Mouse (Mus musculus) thymus, postnatal 10 days (tissue): ENCODE results near the gene Sclt1.
"Not testable (repeated sequence)": the region's sequence is repeated elsewhere in the genome, so short reads cannot be mapped to it uniquely, and the experiment has no call there.

Experiments used
- DNase-seq, 2 experiments: peaks; one replicate each; pipeline ENCODE4 v3.0.0; 2021; ENCODE audit warnings: low spot score in 2 of 2

Sclt1 gene

GRCm38 (mm10) chr3:41742278-41742934 lies at the start of gene Sclt1, which contains the start of gene D3Ertd751e:
Sclt1 (minus strand) TSS chr3:41742514.
D3Ertd751e (plus strand) TSS chr3:41742611.
- DNase-seq = peak; percentile 93 to 95

DNA sequence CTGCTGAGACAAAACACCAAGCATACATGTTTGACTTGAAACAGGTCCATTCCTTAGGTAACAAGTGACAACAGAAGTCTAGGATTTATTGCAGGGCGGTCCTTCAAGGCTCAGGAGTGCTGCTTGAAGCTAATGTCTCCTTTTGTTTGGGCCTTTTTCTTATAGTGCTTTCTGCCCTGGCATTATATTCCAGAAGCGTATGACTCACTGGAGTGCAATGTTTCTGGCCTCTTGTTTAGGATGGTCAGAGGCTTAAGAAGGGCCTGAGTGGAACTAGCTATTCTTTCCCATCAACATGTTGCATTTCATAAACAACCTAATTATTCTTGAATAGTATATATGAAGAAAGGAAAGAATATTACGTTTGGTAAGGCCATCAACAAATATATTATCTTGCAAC lies 19.8 kb upstream of the Sclt1 start:
- no peak for DNase-seq

DNA sequence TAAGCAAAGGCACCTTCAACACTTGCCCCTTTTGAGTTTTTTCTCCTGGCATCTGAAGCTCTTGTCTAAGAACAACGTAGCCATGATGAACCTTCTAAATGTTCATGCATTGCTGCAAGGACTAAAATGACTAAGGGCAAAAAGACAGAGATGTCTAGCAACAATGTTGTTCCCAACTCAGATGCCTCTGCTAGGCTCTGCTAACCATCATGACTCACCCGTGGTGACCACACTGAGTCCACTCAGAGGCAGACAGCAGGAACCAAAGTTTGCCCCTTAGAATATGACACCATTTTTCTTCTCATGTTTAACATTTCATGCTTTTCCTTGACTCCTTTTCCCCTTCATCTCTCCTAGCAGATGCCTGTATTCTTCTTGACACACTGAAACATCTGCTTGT lies 12.2 kb upstream of the Sclt1 start:
- DNase-seq = no peak

GRCm38 (mm10) chr3:41743436-41743835 lies 1.1 kb upstream of the Sclt1 start:
- DNase-seq = peak; percentile 6 to 14

DNA sequence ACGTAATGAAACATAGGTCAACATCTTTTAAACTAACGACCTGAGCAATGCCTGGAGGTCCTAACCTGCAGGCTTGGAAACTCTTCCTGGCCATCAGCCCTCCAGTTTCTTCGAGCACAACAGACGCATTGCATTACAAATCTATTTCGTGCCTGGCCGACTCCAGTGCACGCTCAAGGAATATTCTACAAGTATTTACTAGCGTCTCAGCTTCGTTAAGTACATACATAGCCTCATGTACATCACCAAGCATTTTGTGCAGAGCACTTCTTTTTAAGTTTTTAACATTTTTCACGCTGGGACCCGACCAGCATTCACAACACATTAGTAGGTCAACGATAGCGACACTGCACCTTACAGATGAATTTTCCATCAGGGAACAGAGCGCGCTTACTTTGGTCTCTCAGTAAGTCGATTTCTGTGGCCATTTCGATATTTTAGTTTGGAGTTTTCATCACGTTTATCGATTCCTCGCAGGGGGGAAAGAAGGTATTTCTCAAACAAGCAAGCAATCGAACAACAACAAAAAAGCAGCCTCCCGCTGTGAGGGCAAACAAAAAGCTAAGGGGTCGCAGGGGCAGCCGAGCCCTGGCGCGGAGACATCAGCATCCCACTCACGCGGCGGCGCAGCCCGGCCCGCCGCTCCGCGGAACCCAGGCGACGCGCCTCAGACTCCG lies 575 bp downstream of the Sclt1 start:
- DNase-seq = no peak

GRCm38 (mm10) chr3:41695681-41696080 lies 46.6 kb downstream of the Sclt1 start:
- no peak for DNase-seq

DNA sequence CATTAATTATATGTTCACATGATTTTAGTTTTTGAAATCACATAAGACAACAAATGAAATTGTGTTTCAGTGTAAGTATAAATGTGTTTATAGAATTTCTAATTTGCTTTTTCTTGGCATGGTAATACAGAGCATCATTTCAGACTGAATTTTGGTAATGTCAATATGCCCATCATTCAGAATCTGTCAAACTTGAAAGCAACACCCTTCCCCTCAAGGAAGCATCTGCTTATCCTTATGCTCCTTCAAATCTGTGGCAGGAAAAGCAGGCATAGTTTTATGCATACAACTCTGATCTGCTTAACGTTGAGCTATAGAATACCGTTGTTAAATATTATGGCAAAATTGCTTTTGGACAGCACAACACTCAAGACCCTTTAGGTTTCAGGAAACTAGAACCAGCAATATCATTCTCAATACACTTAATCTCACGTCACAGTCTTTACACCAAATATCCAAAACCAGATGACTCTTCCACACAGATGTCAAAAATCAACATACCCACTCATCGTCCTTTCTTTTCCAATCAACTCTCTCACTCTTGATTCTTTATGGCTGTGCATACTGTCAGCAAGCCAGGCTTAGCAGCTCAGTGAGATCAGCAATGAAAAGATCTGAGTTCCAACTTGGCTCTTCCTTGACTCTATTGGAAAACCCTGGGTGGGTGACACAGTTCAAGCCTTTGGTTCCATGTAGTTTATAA lies 49.7 kb downstream of the Sclt1 start:
- DNase-seq = no peak

GRCm38 (mm10) chr3:41690114-41690640 lies 52.1 kb downstream of the Sclt1 start:
- not testable (repeated sequence) for DNase-seq

GRCm38 (mm10) chr3:41686396-41686795 lies 55.9 kb downstream of the Sclt1 start:
- no peak for DNase-seq

DNA sequence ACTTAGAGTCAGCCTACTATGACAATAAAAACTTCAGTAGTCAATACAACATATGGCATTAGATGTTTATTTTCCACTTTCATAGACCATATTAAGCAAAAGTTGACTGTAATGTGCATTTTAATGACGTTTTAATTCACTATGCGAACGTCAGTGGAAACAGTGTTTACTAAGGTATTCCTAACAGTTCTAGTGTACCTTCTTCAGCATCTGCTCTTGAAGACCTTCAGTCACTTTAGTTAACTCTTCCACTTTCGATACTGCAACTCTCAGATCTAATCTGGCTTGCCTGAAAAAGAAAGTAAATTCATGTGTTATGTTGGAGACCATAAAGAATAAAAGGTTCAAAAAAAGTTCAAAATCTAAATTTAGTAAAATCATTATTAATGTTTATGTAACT lies 60.2 kb downstream of the Sclt1 start:
- no peak for DNase-seq

DNA sequence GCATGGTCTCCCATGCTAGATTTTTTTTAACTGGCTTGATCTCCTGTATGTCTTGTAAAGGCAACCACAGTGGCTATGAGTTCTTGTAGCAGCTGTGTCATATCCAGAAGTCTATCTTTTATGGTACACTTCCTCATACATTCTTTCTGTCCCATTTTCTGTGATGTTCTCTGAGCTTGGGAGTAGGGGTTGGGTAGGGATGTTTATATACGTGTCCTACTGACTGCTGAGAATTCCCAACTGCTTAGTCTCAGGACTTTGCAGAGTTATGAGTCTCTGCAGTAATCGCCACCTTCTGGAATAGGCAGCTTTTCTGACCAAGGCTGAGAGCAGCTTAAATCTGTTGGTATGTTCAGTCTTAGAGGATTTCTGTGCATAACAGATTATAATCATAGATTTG lies 65.7 kb downstream of the Sclt1 start:
- no peak for DNase-seq

DNA sequence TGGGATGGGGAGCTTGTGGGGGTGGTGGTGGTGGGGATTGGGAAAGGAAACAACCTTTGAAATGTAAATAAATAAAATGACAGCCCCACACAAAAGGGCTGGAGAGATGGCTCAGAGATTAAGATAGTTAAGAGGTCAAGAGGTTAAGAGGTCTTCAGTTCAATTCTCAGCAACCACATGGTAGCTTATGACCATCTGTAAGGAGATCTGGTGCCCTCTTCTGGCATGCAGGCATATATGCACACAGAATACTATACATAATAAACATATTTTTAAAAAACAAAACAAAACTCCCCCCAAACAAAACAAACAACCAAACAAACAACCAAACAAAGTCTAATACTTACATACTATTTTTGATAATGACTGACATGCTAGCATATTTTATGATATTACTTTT lies 67.5 kb downstream of the Sclt1 start:
- no peak for DNase-seq

- no peak for DNase-seq
These were observed 86.7 kb downstream of the Sclt1 start for GRCm38 (mm10) chr3:41655642-41656041.

DNA sequence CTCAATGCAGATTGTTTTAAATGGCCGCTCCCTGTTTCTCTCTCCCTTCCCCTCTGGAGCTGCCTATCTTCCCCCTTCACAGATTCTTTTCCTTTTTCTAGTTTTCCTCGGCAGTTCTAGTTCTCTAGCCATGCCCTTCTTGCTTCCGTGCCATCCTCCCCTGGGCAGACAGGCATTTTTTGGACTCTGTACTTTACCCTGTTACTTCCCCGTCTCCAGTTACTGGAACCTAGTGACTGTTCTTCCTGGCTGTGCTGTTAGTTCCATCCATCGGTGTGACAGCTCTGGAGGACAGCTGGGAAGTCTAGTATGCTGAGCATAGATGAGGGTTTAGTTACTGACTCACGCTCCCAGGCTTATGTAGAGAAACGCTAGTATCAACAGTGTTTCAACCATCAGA lies 121.3 kb downstream of the Sclt1 start:
- DNase-seq = no peak

GRCm38 (mm10) chr3:41618488-41618887 lies 123.8 kb downstream of the Sclt1 start:
- DNase-seq = no peak

DNA sequence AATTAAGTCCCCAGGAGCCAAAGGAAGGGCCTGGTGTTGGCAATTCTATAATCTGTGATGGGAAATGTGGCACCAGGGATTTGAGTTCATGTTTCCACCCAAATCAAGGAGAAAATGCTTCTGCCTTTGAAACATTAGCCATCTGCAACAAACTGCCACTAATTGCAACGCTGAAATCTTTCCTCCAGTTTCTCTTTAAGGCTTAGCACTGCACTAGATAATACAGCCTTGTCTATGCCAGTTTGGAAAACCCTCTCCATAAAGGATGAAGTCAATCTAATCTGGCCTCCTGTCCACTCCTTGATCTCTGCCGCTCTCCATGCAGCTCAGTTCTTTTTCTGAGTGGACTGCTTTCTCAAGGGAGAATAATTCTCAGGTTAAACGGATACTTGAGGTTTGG lies 124.3 kb downstream of the Sclt1 start:
- DNase-seq = no peak

- no peak for DNase-seq
These were observed 127.9 kb downstream of the Sclt1 start for GRCm38 (mm10) chr3:41614230-41614985.

- DNase-seq = no peak
These were observed 128.6 kb downstream of the Sclt1 start for GRCm38 (mm10) chr3:41613706-41614105.

DNA sequence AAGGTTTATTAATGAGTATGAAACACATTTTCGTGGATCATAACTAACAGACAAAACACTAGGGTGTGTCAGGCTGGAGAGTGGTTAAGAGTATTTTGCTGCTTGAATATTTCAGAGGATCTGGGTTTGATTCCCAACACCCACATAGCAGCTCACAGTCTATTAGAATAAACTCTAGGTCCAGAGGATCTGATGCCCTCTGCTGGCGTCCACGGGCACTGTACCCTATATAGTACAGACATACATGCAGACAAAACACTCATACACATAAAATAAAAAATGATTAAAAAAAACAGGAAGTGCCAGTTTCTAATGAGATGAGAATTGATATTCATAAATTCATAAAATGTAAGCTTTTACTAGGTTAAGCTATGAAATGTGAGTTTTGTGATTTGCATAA lies 130.1 kb downstream of the Sclt1 start:
- no peak for DNase-seq

DNA sequence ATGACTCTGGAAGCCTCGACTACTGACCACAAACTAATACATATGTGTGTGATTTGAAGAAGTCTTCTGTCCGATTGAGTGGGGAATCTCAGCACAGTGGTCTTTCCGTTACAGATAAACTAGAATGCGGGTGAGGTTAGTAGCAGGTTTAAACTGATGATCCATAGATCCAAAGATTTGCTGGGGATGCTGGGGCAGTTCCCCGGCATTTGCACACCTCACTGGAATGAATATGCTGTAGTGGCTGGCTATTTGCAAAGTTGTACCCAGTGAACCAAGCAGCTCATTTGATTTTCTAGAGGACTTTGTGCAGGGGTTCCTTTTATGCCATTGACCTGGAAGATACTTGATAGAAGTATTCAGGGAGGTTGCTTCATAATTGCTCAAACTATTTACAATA lies 133.2 kb downstream of the Sclt1 start:
- DNase-seq = no peak

- no peak for DNase-seq
These were observed 134.8 kb downstream of the Sclt1 start for GRCm38 (mm10) chr3:41607467-41607866.

DNA sequence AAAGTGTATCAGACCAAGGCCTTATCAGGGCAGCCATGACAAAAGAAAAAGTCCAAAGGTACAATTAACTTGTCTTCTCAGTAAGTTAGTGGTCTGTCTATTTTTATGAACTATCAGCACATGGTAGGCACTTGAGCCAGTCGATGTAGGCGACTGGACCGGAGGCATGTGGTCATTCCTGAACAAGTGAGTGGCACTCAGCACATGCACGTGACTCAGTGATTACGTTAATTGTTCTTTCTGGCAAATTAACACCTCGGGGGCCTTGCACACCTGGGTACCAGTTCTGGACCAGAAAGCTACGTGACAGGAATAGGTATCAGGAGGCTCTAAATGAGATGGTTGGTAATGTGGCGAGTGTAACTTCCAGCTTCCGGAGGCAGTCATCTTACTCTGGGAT lies 135.3 kb downstream of the Sclt1 start:
- no peak for DNase-seq
